Mouse (Mus musculus) heart, postnatal 10 days (tissue): ENCODE measurements at regions not wholly inside any gene's neighbourhood (a gene's known extent, or its start where the extent isn't known, plus 50 kb on each side); places are given as distances from the start of the nearest gene placed in this dataset.
"Not testable (repeated sequence)": the region's sequence is repeated elsewhere in the genome, so short reads cannot be mapped to it uniquely, and the experiment has no call there.

Experiments
- DNase-seq, 2 experiments: peaks; one replicate each; pipeline ENCODE4 v3.0.0; 2021
- intact Hi-C: fragments of 180-260 bp; cut with DNase I; formaldehyde crosslinking; loops from one replicate; pipeline ENCODE4 v1.15.1; 2025

GRCm38 (mm10) chr6:3911284-3911683, 77.4 kb downstream of the Tfpi2 start:
- peak; percentile 5 to 11 for DNase-seq
- intact Hi-C loops, result loop anchor here (2.0 to 10.0 kb wide), 3 partner anchors 174 to 634 kb away; partner anchors contain the start of genes Bet1 and Col1a2

- intact Hi-C loops, result no loop called here
- no peak for DNase-seq
Observed at GRCm38 (mm10) chr6:3904704-3905103, 84.0 kb downstream of the Tfpi2 start.

GRCm38 (mm10) chr6:3875816-3876215, 111.3 kb upstream of the Calcr start:
- not testable (repeated sequence) for DNase-seq

GRCm38 (mm10) chr6:3874826-3875225, 110.3 kb upstream of the Calcr start:
- DNase-seq, intact Hi-C loops: not testable (repeated sequence)

More at GRCm38 (mm10) chr6:3875816-3876215, 111.3 kb upstream of the Calcr start:
- intact Hi-C loops, result not testable (repeated sequence)

GRCm38 (mm10) chr6:3861046-3861445, 96.5 kb upstream of the Calcr start:
- no peak for DNase-seq

GRCm38 (mm10) chr6:3860587-3860975, 96.1 kb upstream of the Calcr start:
- intact Hi-C loops, result no loop called here
- no peak for DNase-seq

More at GRCm38 (mm10) chr6:3861046-3861445, 96.5 kb upstream of the Calcr start:
- intact Hi-C loops, result no loop called here

- intact Hi-C loops, result no loop called here
- no peak for DNase-seq
Observed at GRCm38 (mm10) chr6:3859942-3860586, 95.5 kb upstream of the Calcr start.

- intact Hi-C loops, result no loop called here
- DNase-seq, result no peak
Observed at GRCm38 (mm10) chr6:3850146-3850545, 85.6 kb upstream of the Calcr start.
